Mouse (Mus musculus) embryo, embryonic 11 days (tissue): ENCODE measurements around the gene Gm7945.
"Not testable (repeated sequence)": the region's sequence is repeated elsewhere in the genome, so short reads cannot be mapped to it uniquely, and the experiment has no call there.

Source experiments
- DNase-seq: peaks from one replicate; pipeline ENCODE4 v3.0.0-alpha.2; 2015

Gm7945 gene

DNA sequence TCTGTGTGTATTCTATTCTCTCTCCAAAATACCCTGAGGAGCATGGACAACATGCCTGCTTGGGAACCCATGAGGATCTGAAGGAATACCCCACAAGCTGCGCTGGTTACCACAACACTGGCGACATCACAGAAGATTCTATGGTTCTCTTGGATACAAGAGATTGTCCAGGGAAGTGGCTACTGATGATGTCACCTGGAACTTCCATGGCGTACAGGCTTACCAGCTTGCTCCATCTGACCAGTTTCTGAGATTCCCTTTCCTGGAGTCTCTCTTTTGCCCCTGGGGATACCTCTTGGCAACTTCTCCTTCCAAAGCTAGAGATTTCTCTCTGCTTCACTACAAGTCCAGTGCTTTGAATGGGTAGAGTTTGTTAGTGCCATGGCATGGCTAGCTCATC, at the start of gene Gm7945:
Gene Gm7945, minus strand, starts transcription at position 101 of the 400 bp plus-strand sequence.
- not testable (repeated sequence) for DNase-seq

- peak; percentile 26 for DNase-seq
These were observed 39.4 kb upstream of the Gm7945 start for GRCm38 (mm10) chr14:41425393-41426075.

- peak; percentile 0 for DNase-seq
These were observed 38.5 kb upstream of the Gm7945 start for GRCm38 (mm10) chr14:41424694-41425093.

- not testable (repeated sequence) for DNase-seq
These were observed 22.0 kb upstream of the Gm7945 start, which contains the start of gene Gm6482 for GRCm38 (mm10) chr14:41408181-41408580. Gene Gm6482, minus strand, starts transcription at chr14:41408281.

DNA sequence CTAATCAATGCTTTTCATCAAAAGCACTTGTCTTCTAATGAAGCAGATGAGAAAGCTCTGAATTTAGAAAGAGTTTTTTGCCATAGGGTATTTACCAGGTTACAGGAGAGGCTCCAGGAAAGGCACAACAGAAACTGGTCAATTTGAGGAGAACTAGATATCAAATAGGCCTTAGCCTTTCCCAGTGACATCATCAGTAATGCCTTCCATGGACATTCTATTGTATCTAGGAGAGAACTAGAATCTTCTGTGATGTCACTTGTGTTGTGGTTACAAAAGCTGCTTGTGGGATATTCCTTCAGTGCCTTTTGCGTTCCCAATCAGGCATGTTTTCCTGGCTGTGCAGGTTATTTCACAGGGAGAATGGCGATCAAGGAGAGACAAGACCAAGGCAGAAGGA, 37.9 kb downstream of the Gm7945 start, which contains the start of gene Gm5798:
Gene Gm5798, plus strand, starts transcription at position 301 of the 400 bp plus-strand sequence.
- DNase-seq: not testable (repeated sequence)
